Mouse (Mus musculus): ENCODE measurements around the gene Cops7b. TPM values are rescaled to one million over a fixed set of nuclear protein-coding genes. Genes with fewer than 3 reads are reported as not detected.

Cops7b gene
- total RNA-seq, 2 experiments from 2014 or later = 8.8 to 10.5 TPM

- no peak for DNase-seq
These were observed 13.8 kb downstream of the Cops7b start for GRCm38 (mm10) chr1:86596512-86596911.

GRCm38 (mm10) chr1:86598516-86598915 lies 15.8 kb downstream of the Cops7b start:
- DNase-seq = no peak

- no peak for DNase-seq
These were observed 17.4 kb downstream of the Cops7b start for GRCm38 (mm10) chr1:86600117-86600516.

GRCm38 (mm10) chr1:86610954-86611353 lies 28.2 kb downstream of the Cops7b start:
- no peak for DNase-seq

- no peak for DNase-seq
These were observed 29.4 kb downstream of the Cops7b start for GRCm38 (mm10) chr1:86612081-86612480.

GRCm38 (mm10) chr1:86614269-86614668 lies 31.6 kb downstream of the Cops7b start:
- DNase-seq = peak in 1 of 2 experiments; percentile 39

GRCm38 (mm10) chr1:86618454-86619125 lies 35.9 kb downstream of the Cops7b start:
- DNase-seq = peak; percentile 27 to 77

GRCm38 (mm10) chr1:86622296-86622695 lies 39.6 kb downstream of the Cops7b start:
- DNase-seq = no peak

GRCm38 (mm10) chr1:86623001-86624000 lies 40.6 kb downstream of the Cops7b start:
- DNase-seq = no peak

- no peak for DNase-seq
These were observed 45.6 kb downstream of the Cops7b start for GRCm38 (mm10) chr1:86628270-86628669.

GRCm38 (mm10) chr1:86629936-86630335 lies 47.2 kb downstream of the Cops7b start:
- no peak for DNase-seq

GRCm38 (mm10) chr1:86630527-86630926 lies 47.8 kb downstream of the Cops7b start:
- no peak for DNase-seq

GRCm38 (mm10) chr1:86632732-86633380 lies 50.2 kb downstream of the Cops7b start:
- no peak for DNase-seq

GRCm38 (mm10) chr1:86633434-86633833 lies 50.7 kb downstream of the Cops7b start:
- DNase-seq = no peak

GRCm38 (mm10) chr1:86633840-86634750 lies 51.4 kb downstream of the Cops7b start:
- DNase-seq = no peak

GRCm38 (mm10) chr1:86634751-86635359 lies 52.2 kb downstream of the Cops7b start:
- no peak for DNase-seq

- no peak for DNase-seq
These were observed 60.6 kb downstream of the Cops7b start for GRCm38 (mm10) chr1:86643101-86643809.

GRCm38 (mm10) chr1:86647517-86647916 lies 64.8 kb downstream of the Cops7b start:
- no peak for DNase-seq

- peak; percentile 26 to 78 for DNase-seq
These were observed 67.6 kb downstream of the Cops7b start for GRCm38 (mm10) chr1:86650272-86650671.

- no peak for DNase-seq
These were observed 70.0 kb downstream of the Cops7b start for GRCm38 (mm10) chr1:86652675-86653074.

Measured in heart, adult 18-20 months (tissue).